Mouse (Mus musculus): ENCODE data around the gene Rbm14. TPM values are rescaled to one million over a fixed set of nuclear protein-coding genes. Genes with fewer than 3 reads are reported as not detected.
A peak's percentile ranks its signal among the peaks of the same experiment; 100 is the strongest.

Gene Rbm14
- polyA plus RNA-seq, 1 experiment from 2014 or later, result 75.0 TPM

- Histone ChIP-seq H3K4me2 (ENCODE audit: low read depth, low read length) (no peak overlapping the region), H3K4me3 (replicated peaks; ENCODE audit: low read length) (no peak overlapping the region), H3K4me1 (ENCODE audit: control insufficient read depth, insufficient read depth, low read length) (no peaks in the 10 kb centered on the region; the same call in 1 of the 2 replicates), H3K9ac (ENCODE audit: low read length) (no peak overlapping the region), H3K9me3 (replicated peaks; ENCODE audit: control insufficient read depth, low read length) (no peaks in the 10 kb centered on the region), H3K36me3 (ENCODE audit: control insufficient read depth, insufficient read depth, low read length) (peaks cover 26% of the 10 kb centered on the region), H3K27me3 (ENCODE audit: control insufficient read depth, insufficient read depth, low read length) (no peaks in the 10 kb centered on the region), H3K27ac (ENCODE audit: low read length) (no peak overlapping the region)
- 95% methylated on average over 7 of the region's 7 CpGs for WGBS
- ATAC-seq (ENCODE audit: insufficient read depth, low FRiP score), result no peak
These were observed 8.7 kb downstream of the Rbm14 start for GRCm38 (mm10) chr19:4802691-4803091.

- Histone ChIP-seq H3K27ac (ENCODE audit: low read length) (no peak overlapping the region), H3K36me3 (ENCODE audit: control insufficient read depth, insufficient read depth, low read length) (peaks cover 26% of the 10 kb centered on the region), H3K27me3 (ENCODE audit: control insufficient read depth, insufficient read depth, low read length) (no peaks in the 10 kb centered on the region), H3K4me1 (ENCODE audit: control insufficient read depth, insufficient read depth, low read length) (peaks cover 6% of the 10 kb centered on the region), H3K9me3 (replicated peaks; ENCODE audit: control insufficient read depth, low read length) (no peaks in the 10 kb centered on the region), H3K4me2 (ENCODE audit: low read depth, low read length) (no peak overlapping the region), H3K4me3 (replicated peaks; ENCODE audit: low read length) (no peak overlapping the region), H3K9ac (ENCODE audit: low read length) (no peak overlapping the region)
- ATAC-seq (ENCODE audit: insufficient read depth, low FRiP score), result no peak
- WGBS, result 89% methylated on average over 5 of the region's 5 CpGs
These were observed 12.4 kb downstream of the Rbm14 start for GRCm38 (mm10) chr19:4799083-4799482.

DNA sequence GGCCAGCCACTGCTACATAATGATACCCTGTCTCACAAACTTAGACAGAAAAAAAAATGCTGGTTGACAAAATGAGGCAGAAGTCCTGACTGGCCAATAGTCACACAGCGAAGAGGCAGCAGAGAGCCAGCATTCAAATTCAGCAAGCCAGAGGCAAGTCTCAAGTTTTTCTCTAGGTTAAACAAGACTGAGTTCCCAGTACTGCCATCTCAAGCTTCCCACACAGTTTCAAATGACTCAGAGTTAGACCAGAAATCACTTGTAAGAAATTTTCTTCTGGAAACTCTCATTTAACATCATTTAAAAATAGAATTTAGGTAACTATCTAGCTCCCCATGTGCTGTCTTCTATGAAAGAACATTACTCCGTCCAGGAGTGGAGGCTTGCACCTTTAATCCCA lies 13.6 kb downstream of the Rbm14 start:
- Histone ChIP-seq H3K9me3 (replicated peaks; ENCODE audit: control insufficient read depth, low read length) (no peaks in the 10 kb centered on the region), H3K27ac (ENCODE audit: low read length) (no peak overlapping the region), H3K36me3 (ENCODE audit: control insufficient read depth, insufficient read depth, low read length) (peaks cover 21% of the 10 kb centered on the region), H3K4me2 (ENCODE audit: low read depth, low read length) (no peak overlapping the region), H3K4me1 (ENCODE audit: control insufficient read depth, insufficient read depth, low read length) (peaks cover 8% of the 10 kb centered on the region), H3K9ac (ENCODE audit: low read length) (no peak overlapping the region), H3K4me3 (replicated peaks; ENCODE audit: low read length) (no peak overlapping the region), H3K27me3 (ENCODE audit: control insufficient read depth, insufficient read depth, low read length) (no peaks in the 10 kb centered on the region)
- 92% methylated on average over 2 of the region's 2 CpGs for WGBS
- no peak for ATAC-seq (ENCODE audit: insufficient read depth, low FRiP score)

DNA sequence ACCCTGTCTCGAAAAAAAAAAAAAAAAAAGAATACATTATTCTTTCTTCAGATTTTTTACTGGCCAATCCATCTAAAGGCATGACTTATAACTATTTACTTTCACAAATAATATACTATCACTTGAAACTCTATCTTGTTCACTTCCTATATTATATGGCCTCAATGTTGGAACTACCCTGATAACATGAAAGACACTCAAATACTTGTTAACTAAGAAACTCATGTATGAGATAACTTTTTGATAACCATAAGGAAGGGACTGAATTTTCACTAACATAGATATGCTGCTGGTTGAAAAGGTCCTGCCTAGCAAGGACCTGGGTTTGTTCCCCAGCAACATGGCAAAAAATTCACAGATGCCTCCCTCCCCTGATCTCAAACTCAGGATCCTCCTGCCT lies 15.5 kb downstream of the Rbm14 start:
- Histone ChIP-seq H3K27ac (ENCODE audit: low read length) (no peak overlapping the region), H3K9me3 (replicated peaks; ENCODE audit: control insufficient read depth, low read length) (no peaks in the 10 kb centered on the region), H3K36me3 (ENCODE audit: control insufficient read depth, insufficient read depth, low read length) (peaks cover 22% of the 10 kb centered on the region), H3K4me3 (replicated peaks; ENCODE audit: low read length) (no peak overlapping the region), H3K9ac (ENCODE audit: low read length) (no peak overlapping the region), H3K4me1 (ENCODE audit: control insufficient read depth, insufficient read depth, low read length) (peaks cover 19% of the 10 kb centered on the region), H3K27me3 (ENCODE audit: control insufficient read depth, insufficient read depth, low read length) (no peaks in the 10 kb centered on the region), H3K4me2 (ENCODE audit: low read depth, low read length) (no peak overlapping the region)
- ATAC-seq (ENCODE audit: insufficient read depth, low FRiP score), result no peak
- WGBS, result 67% methylated on average over 1 of the region's 1 CpGs

DNA sequence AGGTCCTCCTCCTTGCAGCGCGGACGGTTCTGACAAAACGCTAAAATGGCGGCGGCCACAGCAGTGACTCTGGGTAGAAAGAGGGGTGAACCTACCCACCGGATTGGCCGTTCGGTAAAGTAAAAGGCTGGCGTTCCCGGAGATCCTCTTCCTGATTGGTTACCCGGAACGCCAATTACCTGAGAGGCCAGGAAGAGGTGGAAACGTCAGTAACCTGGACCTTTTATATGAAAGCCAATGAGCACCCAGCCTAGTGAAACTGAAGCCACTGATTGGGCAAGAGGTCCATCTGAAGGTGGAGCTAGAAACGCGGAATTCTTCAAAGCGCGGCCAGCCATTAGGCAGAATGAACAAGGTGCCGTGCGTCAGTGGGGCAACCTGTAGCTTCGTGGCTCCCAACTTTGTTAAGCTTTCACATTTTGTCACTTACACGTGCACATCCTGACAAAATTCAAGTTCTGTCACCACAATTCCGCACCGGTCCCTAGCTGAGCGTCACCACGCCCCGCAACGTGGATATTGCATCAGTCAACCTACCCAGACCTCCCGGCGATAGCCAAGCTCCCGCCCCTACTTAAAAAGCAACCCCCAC lies 17.5 kb downstream of the Rbm14 start, which contains the start of gene Rbm4:
TSS of gene Rbm4 (minus strand) at position 71 of the 592 bp plus-strand sequence.
- Histone ChIP-seq H3K9ac (ENCODE audit: low read length) (peak within 1 kb of the TSS; percentile 75), H3K36me3 (ENCODE audit: control insufficient read depth, insufficient read depth, low read length) (peaks cover 13% of the 10 kb centered on the region; the same call in 1 of the 2 replicates), H3K4me1 (ENCODE audit: control insufficient read depth, insufficient read depth, low read length) (peaks cover 27% of the 10 kb centered on the region), H3K9me3 (replicated peaks; ENCODE audit: control insufficient read depth, low read length) (no peaks in the 10 kb centered on the region), H3K27ac (ENCODE audit: low read length) (peak within 1 kb of the TSS; percentile 83), H3K27me3 (ENCODE audit: control insufficient read depth, insufficient read depth, low read length) (no peaks in the 10 kb centered on the region), H3K4me2 (ENCODE audit: low read depth, low read length) (peak within 1 kb of the TSS; percentile 73), H3K4me3 (replicated peaks; ENCODE audit: low read length) (peak within 1 kb of the TSS; percentile 66)
- under 1% methylated on average over 31 of the region's 31 CpGs for WGBS
- ATAC-seq (ENCODE audit: insufficient read depth, low FRiP score), result peak; percentile 99

GRCm38 (mm10) chr19:4793281-4793830 lies 18.1 kb downstream of the Rbm14 start:
- Histone ChIP-seq H3K27me3 (ENCODE audit: control insufficient read depth, insufficient read depth, low read length) (no peaks in the 10 kb centered on the region), H3K9ac (ENCODE audit: low read length) (peak overlapping the region; percentile 75), H3K4me1 (ENCODE audit: control insufficient read depth, insufficient read depth, low read length) (peaks cover 27% of the 10 kb centered on the region), H3K4me2 (ENCODE audit: low read depth, low read length) (peak overlapping the region; percentile 73), H3K9me3 (replicated peaks; ENCODE audit: control insufficient read depth, low read length) (no peaks in the 10 kb centered on the region), H3K27ac (ENCODE audit: low read length) (peak overlapping the region; percentile 83), H3K36me3 (ENCODE audit: control insufficient read depth, insufficient read depth, low read length) (peaks cover 13% of the 10 kb centered on the region; the same call in 1 of the 2 replicates), H3K4me3 (replicated peaks; ENCODE audit: low read length) (peak overlapping the region; percentile 66)
- ATAC-seq (ENCODE audit: insufficient read depth, low FRiP score), result peak; percentile 52; the same call in 1 of the 2 replicates
- under 1% methylated on average over 16 of the region's 16 CpGs for WGBS

DNA sequence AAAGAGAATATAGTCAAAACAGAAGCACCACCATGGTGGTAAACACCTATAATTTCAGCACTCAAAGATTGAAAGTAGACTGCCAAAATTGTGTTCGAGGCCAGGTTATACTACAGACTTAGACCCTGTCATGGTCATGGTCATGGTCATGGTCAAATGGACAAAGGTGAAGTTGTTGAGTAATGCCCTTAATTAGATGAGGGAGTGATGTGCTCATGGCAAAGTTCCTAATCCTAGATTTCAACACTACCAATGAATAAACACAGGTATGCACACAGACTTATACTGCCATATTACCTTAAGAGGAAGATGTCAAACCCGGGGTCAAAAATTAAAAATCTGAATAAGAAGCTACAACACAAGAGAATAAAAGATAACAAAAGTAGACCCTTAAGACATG lies 25.1 kb downstream of the Rbm14 start:
- H3K4me3 ChIP-seq (replicated peaks; ENCODE audit: low read length), result no peak overlapping the region
- WGBS, result 90% methylated on average over 2 of the region's 2 CpGs
- H3K4me2 ChIP-seq (ENCODE audit: low read depth, low read length), result no peak overlapping the region
- H3K4me1 ChIP-seq (ENCODE audit: control insufficient read depth, insufficient read depth, low read length), result peaks cover 17% of the 10 kb centered on the region
- peaks cover 37% of the 10 kb centered on the region for H3K36me3 ChIP-seq (ENCODE audit: control insufficient read depth, insufficient read depth, low read length)
- H3K9me3 ChIP-seq (replicated peaks; ENCODE audit: control insufficient read depth, low read length), result no peaks in the 10 kb centered on the region
- no peak overlapping the region for H3K9ac ChIP-seq (ENCODE audit: low read length)
- H3K27ac ChIP-seq (ENCODE audit: low read length), result no peak overlapping the region
- ATAC-seq (ENCODE audit: insufficient read depth, low FRiP score), result no peak
- no peaks in the 10 kb centered on the region for H3K27me3 ChIP-seq (ENCODE audit: control insufficient read depth, insufficient read depth, low read length)

DNA sequence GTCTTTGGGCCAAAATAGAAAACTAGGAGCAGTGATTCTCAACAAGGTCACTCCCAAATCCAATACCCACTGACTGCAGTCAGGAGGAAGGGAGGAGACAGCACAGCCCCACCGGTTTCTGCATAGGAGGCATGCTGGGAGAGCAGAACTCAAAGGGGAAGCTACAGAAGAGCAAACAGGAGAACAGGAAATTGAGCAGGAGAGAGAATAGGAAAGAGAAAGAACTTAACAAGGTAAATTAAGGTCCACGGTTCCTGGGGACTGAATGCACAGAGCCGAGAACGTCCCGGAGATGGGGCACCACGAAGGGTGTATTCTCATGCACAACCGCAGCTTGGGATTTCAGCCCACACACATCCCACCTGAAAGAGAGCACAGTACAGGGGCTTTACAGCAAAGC lies 26.2 kb downstream of the Rbm14 start:
- ATAC-seq (ENCODE audit: insufficient read depth, low FRiP score), result no peak
- no peak overlapping the region for H3K4me2 ChIP-seq (ENCODE audit: low read depth, low read length)
- no peak overlapping the region for H3K4me3 ChIP-seq (replicated peaks; ENCODE audit: low read length)
- H3K9ac ChIP-seq (ENCODE audit: low read length), result no peak overlapping the region
- no peaks in the 10 kb centered on the region for H3K9me3 ChIP-seq (replicated peaks; ENCODE audit: control insufficient read depth, low read length)
- peaks cover 8% of the 10 kb centered on the region for H3K4me1 ChIP-seq (ENCODE audit: control insufficient read depth, insufficient read depth, low read length)
- no peaks in the 10 kb centered on the region for H3K27me3 ChIP-seq (ENCODE audit: control insufficient read depth, insufficient read depth, low read length)
- peaks cover 30% of the 10 kb centered on the region for H3K36me3 ChIP-seq (ENCODE audit: control insufficient read depth, insufficient read depth, low read length)
- 87% methylated on average over 7 of the region's 7 CpGs for WGBS
- no peak overlapping the region for H3K27ac ChIP-seq (ENCODE audit: low read length)

GRCm38 (mm10) chr19:4782891-4783290 lies 28.5 kb downstream of the Rbm14 start:
- WGBS, result 84% methylated on average over 2 of the region's 2 CpGs
- no peak overlapping the region for H3K4me3 ChIP-seq (replicated peaks; ENCODE audit: low read length)
- peaks cover 5% of the 10 kb centered on the region for H3K4me1 ChIP-seq (ENCODE audit: control insufficient read depth, insufficient read depth, low read length)
- no peak for ATAC-seq (ENCODE audit: insufficient read depth, low FRiP score)
- peaks cover 31% of the 10 kb centered on the region; the same call in 1 of the 2 replicates for H3K36me3 ChIP-seq (ENCODE audit: control insufficient read depth, insufficient read depth, low read length)
- H3K9ac ChIP-seq (ENCODE audit: low read length), result no peak overlapping the region
- H3K27me3 ChIP-seq (ENCODE audit: control insufficient read depth, insufficient read depth, low read length), result no peaks in the 10 kb centered on the region
- no peaks in the 10 kb centered on the region for H3K9me3 ChIP-seq (replicated peaks; ENCODE audit: control insufficient read depth, low read length)
- H3K4me2 ChIP-seq (ENCODE audit: low read depth, low read length), result no peak overlapping the region
- H3K27ac ChIP-seq (ENCODE audit: low read length), result no peak overlapping the region
